Mouse (Mus musculus) lung, postnatal 0 days (tissue): ENCODE measurements around the gene Arhgap17. TPM values are rescaled to one million over a fixed set of nuclear protein-coding genes. Genes with fewer than 3 reads are reported as not detected.

Source experiments
- ATAC-seq: fragments of 200-750 bp; cut with Nextera tagmentation; 2 replicates; pipeline ENCODE4 v1.8.0; 2017; ENCODE audit warnings: moderate library complexity
- DNase-seq: peaks from one replicate; pipeline ENCODE4 v3.0.0-alpha.2; 2016; ENCODE audit warnings: low spot score
- H3K27ac ChIP-seq: fragments of 300-500 bp; sonication (generic); 2 replicates; pipeline ENCODE4 v1.5.1; 2014; ENCODE audit warnings: antibody characterized with exemption, mild to moderate bottlenecking, low read length, mixed read lengths
- H3K27me3 ChIP-seq: fragments of 300-500 bp; sonication (generic); replicated peaks from 2 replicates; pipeline ENCODE4 v1.6.1; 2014; ENCODE audit warnings: low read length, mixed read lengths; ENCODE audit not compliant: insufficient read depth
- H3K36me3 ChIP-seq: fragments of 300-500 bp; sonication (generic); 2 replicates; pipeline ENCODE4 v1.6.1; 2014; ENCODE audit warnings: low read length, mixed read lengths; ENCODE audit not compliant: insufficient read depth
- H3K4me1 ChIP-seq: fragments of 300-500 bp; sonication (generic); 2 replicates; pipeline ENCODE4 v1.6.1; 2014; ENCODE audit warnings: antibody characterized with exemption, low read depth, low read length, mixed read lengths; ENCODE audit not compliant: insufficient read depth
- H3K4me2 ChIP-seq: fragments of 300-500 bp; sonication (generic); replicated peaks from 2 replicates; pipeline ENCODE4 v1.6.1; 2014; ENCODE audit warnings: low read depth, mild to moderate bottlenecking, low read length, moderate library complexity, mixed read lengths
- H3K4me3 ChIP-seq: fragments of 300-500 bp; sonication (generic); 2 replicates; pipeline ENCODE4 v1.5.1; 2014; ENCODE audit warnings: low read depth, low read length
- H3K9ac ChIP-seq: fragments of 300-500 bp; sonication (generic); replicated peaks from 2 replicates; pipeline ENCODE4 v1.6.1; 2014; ENCODE audit warnings: low read depth, mild to moderate bottlenecking
- H3K9me3 ChIP-seq: fragments of 300-500 bp; sonication (generic); 2 replicates; pipeline ENCODE4 v1.6.1; 2016; ENCODE audit warnings: low read length, mixed read lengths
- CTCF ChIP-seq: IDR thresholded peaks from 2 replicates; pipeline ENCODE4 v1.5.1; 2016; ENCODE audit warnings: antibody characterized with exemption, mild to moderate bottlenecking
- EP300 ChIP-seq: IDR thresholded peaks from 2 replicates; pipeline ENCODE4 v1.6.1; 2016; ENCODE audit warnings: antibody characterized with exemption, mild to moderate bottlenecking, control low read depth
- WGBS: fragments of 180-500 bp; shearing (Covaris S2); extraction: QIAGEN DNeasy Blood & Tissue Kit; methylation state at CpG from one replicate; pipeline ENCODE4 v1.1.7; 2014; 5-methylcytosine and 5-hydroxymethylcytosine counted together
- polyA plus RNA-seq: library from polyadenylated mRNA; unstranded; fragments of >200 nt; fragmentation: Nextera tagmentation; extraction: Ambion mirVana; gene quantifications from 2 replicates; pipeline ENCODE4 v1.2.1, GENCODE M21; 2015

The Arhgap17 gene
- polyA plus RNA-seq, 1 experiment from 2014 or later = 14.5 TPM

- H3K9ac ChIP-seq = no peak overlapping the region
- TF ChIP-seq EP300 = peak; percentile 71
- no peak for TF ChIP-seq CTCF
- peak; percentile 83 for DNase-seq
- H3K4me3 ChIP-seq = no peak overlapping the region
- peak; percentile 18 for ATAC-seq
- 61% methylated on average over 7 of the region's 7 CpGs for WGBS
- H3K27me3 ChIP-seq = no peaks in the 10 kb centered on the region
- peaks cover 5% of the 10 kb centered on the region; the same call in 1 of the 2 replicates for H3K4me1 ChIP-seq
- H3K9me3 ChIP-seq = no peaks in the 10 kb centered on the region
- H3K36me3 ChIP-seq = no peaks in the 10 kb centered on the region
- peak overlapping the region; percentile 17; the same call in 1 of the 2 replicates for H3K27ac ChIP-seq
- no peak overlapping the region for H3K4me2 ChIP-seq
Observed at GRCm38 (mm10) chr7:123365876-123366741, 3.6 kb downstream of the Arhgap17 start.

GRCm38 (mm10) chr7:123363971-123364370, 5.7 kb downstream of the Arhgap17 start:
- WGBS = 88% methylated on average over 8 of the region's 8 CpGs
- Histone ChIP-seq H3K4me2 (no peak overlapping the region), H3K4me1 (peaks cover 5% of the 10 kb centered on the region; the same call in 1 of the 2 replicates), H3K27ac (no peak overlapping the region), H3K4me3 (no peak overlapping the region), H3K27me3 (no peaks in the 10 kb centered on the region), H3K36me3 (no peaks in the 10 kb centered on the region), H3K9ac (no peak overlapping the region), H3K9me3 (no peaks in the 10 kb centered on the region)
- TF ChIP-seq EP300 (no peak), CTCF (no peak)
- ATAC-seq (no peak), DNase-seq (no peak)

DNA sequence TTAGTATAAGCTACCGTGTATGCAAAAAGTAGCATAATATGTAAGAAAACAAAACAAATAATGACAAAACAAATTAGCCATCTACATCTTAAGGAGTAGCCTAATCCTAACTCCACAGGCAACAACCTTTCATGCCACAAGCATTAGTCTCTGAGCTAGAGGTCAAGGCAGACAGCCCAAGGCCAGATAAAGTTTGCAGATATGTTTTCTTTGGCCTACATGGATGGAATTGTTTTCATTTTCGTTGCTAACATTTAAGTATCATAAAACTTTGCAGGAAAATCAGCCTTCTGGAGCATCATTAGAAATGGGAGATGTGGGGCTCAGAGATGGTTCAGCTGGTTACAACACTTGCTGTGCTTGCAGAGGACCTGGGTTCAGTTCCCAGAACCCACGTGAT, 6.9 kb downstream of the Arhgap17 start:
- ATAC-seq (no peak), DNase-seq (no peak)
- Histone ChIP-seq H3K27me3 (no peaks in the 10 kb centered on the region), H3K36me3 (no peaks in the 10 kb centered on the region), H3K4me2 (no peak overlapping the region), H3K4me3 (no peak overlapping the region), H3K9ac (no peak overlapping the region), H3K27ac (no peak overlapping the region), H3K4me1 (peaks cover 5% of the 10 kb centered on the region; the same call in 1 of the 2 replicates), H3K9me3 (no peaks in the 10 kb centered on the region)
- WGBS = 89% methylated on average over 3 of the region's 3 CpGs
- TF ChIP-seq CTCF (no peak), EP300 (no peak)

GRCm38 (mm10) chr7:123361229-123361980, 8.3 kb downstream of the Arhgap17 start:
- peaks cover 4% of the 10 kb centered on the region; the same call in 1 of the 2 replicates for H3K4me1 ChIP-seq
- TF ChIP-seq CTCF = no peak
- TF ChIP-seq EP300 = no peak
- DNase-seq = no peak
- H3K27ac ChIP-seq = no peak overlapping the region
- H3K36me3 ChIP-seq = no peaks in the 10 kb centered on the region
- H3K27me3 ChIP-seq = no peaks in the 10 kb centered on the region
- ATAC-seq = no peak
- H3K9me3 ChIP-seq = no peaks in the 10 kb centered on the region
- no peak overlapping the region for H3K4me2 ChIP-seq
- WGBS = 86% methylated on average over 7 of the region's 7 CpGs
- H3K9ac ChIP-seq = no peak overlapping the region
- no peak overlapping the region for H3K4me3 ChIP-seq

DNA sequence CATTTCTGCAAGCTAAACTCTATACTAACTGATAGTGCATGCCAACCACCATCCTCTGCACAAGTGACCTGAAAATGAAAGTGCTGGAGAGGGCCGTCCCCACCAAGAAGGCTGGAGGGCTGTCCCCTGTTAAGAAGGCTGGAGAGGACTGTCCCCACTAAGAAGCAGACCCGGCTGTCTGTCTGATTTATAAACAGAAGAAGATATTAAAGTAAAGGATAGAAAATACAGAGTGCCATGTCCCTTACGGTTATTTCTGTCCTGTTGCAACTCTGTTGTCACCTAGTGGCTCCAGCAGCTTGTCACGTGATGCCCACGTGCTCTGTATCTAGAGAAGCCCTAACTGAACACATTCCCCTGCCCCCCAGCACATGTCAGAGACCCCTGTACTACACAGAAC, 9.5 kb downstream of the Arhgap17 start:
- H3K27ac ChIP-seq = no peak overlapping the region
- H3K27me3 ChIP-seq = no peaks in the 10 kb centered on the region
- no peak for DNase-seq
- H3K4me3 ChIP-seq = no peak overlapping the region
- no peak for TF ChIP-seq CTCF
- no peak for ATAC-seq
- no peaks in the 10 kb centered on the region; the same call in 1 of the 2 replicates for H3K4me1 ChIP-seq
- no peaks in the 10 kb centered on the region for H3K9me3 ChIP-seq
- no peak overlapping the region for H3K4me2 ChIP-seq
- 74% methylated on average over 5 of the region's 5 CpGs for WGBS
- no peaks in the 10 kb centered on the region for H3K36me3 ChIP-seq
- H3K9ac ChIP-seq = no peak overlapping the region

GRCm38 (mm10) chr7:123359101-123359500, 10.6 kb downstream of the Arhgap17 start:
- TF ChIP-seq EP300 = no peak
- H3K4me2 ChIP-seq = no peak overlapping the region
- 87% methylated on average over 7 of the region's 7 CpGs for WGBS
- H3K9me3 ChIP-seq = no peaks in the 10 kb centered on the region
- H3K27me3 ChIP-seq = no peaks in the 10 kb centered on the region
- no peak overlapping the region for H3K9ac ChIP-seq
- DNase-seq = no peak
- H3K4me1 ChIP-seq = no peaks in the 10 kb centered on the region
- no peak overlapping the region for H3K4me3 ChIP-seq
- no peak overlapping the region for H3K27ac ChIP-seq
- H3K36me3 ChIP-seq = no peaks in the 10 kb centered on the region
- no peak for ATAC-seq
